Mouse (Mus musculus) forebrain, embryonic 16.5 days (tissue): ENCODE measurements around the gene Efcab5. TPM values are rescaled to one million over a fixed set of nuclear protein-coding genes. Genes with fewer than 3 reads are reported as not detected.

ENCODE experiments used
- ATAC-seq: fragments of 200-750 bp; cut with Nextera tagmentation; 2 replicates; pipeline ENCODE4 v1.8.0; 2017; ENCODE audit warnings: mild to moderate bottlenecking, moderate library complexity
- H3K27ac ChIP-seq: fragments of 300-500 bp; sonication (generic); 2 replicates; pipeline ENCODE4 v1.5.1; 2014; ENCODE audit warnings: low read length, control low read depth
- H3K27me3 ChIP-seq: fragments of 300-500 bp; sonication (generic); replicated peaks from 2 replicates; pipeline ENCODE4 v1.6.1; 2014; ENCODE audit warnings: low read length; ENCODE audit not compliant: control insufficient read depth, insufficient read depth
- H3K36me3 ChIP-seq: fragments of 300-500 bp; sonication (generic); 2 replicates; pipeline ENCODE4 v1.6.1; 2014; ENCODE audit not compliant: control insufficient read depth, insufficient read depth
- H3K4me1 ChIP-seq: fragments of 300-500 bp; sonication (generic); replicated peaks from 2 replicates; pipeline ENCODE4 v1.6.1; 2014; ENCODE audit warnings: low read length; ENCODE audit not compliant: control insufficient read depth, insufficient read depth
- H3K4me2 ChIP-seq: fragments of 300-500 bp; sonication (generic); 2 replicates; pipeline ENCODE4 v1.6.1; 2014; ENCODE audit warnings: mild to moderate bottlenecking, low read length, control low read depth
- H3K4me3 ChIP-seq: fragments of 300-500 bp; sonication (generic); replicated peaks from 2 replicates; pipeline ENCODE4 v1.5.1; 2014; ENCODE audit warnings: mild to moderate bottlenecking, low read length, control low read depth
- H3K9ac ChIP-seq: fragments of 300-500 bp; sonication (generic); replicated peaks from 2 replicates; pipeline ENCODE4 v1.6.1; 2014; ENCODE audit warnings: low read depth, low read length, control low read depth
- H3K9me3 ChIP-seq: fragments of 300-500 bp; sonication (generic); 2 replicates; pipeline ENCODE4 v1.6.1; 2016; ENCODE audit warnings: low read length; ENCODE audit not compliant: control insufficient read depth
- WGBS: fragments of 180-500 bp; shearing (Covaris S2); extraction: QIAGEN DNeasy Blood & Tissue Kit; methylation state at CpG from one replicate; pipeline ENCODE4 v1.1.7; 2014; 5-methylcytosine and 5-hydroxymethylcytosine counted together
- polyA plus RNA-seq: library from polyadenylated mRNA; unstranded; fragments of >200 nt; fragmentation: Nextera tagmentation; extraction: Ambion mirVana; gene quantifications from 2 replicates; pipeline ENCODE4 v1.2.1, GENCODE M21; 2015

The Efcab5 gene
- polyA plus RNA-seq, result 1.1 and 1.2 TPM in 2 replicates

DNA sequence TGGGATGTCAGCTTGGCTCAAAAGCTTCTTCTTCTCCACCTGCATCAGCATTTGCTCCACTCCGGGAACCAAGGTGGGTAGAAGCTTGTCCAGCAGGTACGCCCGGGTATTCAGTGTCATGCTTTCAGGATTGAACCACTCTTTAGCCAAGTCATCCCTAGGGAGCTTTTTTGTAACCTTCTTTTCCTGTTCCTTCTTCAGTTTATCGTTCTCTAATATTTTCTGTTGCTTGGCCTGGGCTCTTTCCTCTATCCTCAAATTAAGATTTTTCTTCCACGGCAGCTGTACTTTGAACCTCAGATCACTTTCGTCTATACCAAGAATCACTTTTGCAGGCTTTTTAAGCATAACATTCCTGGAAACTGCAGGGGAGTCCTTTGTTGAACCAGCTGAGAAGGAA is at the start of gene Efcab5:
Gene Efcab5, minus strand, starts transcription at position 101 of the 400 bp plus-strand sequence.
- H3K36me3 ChIP-seq, result no peaks in the 10 kb centered on the region
- H3K4me3 ChIP-seq, result no peak within 1 kb of the TSS
- peaks cover 6% of the 10 kb centered on the region for H3K4me1 ChIP-seq
- H3K27ac ChIP-seq, result no peak within 1 kb of the TSS
- H3K4me2 ChIP-seq, result no peak within 1 kb of the TSS
- no peak for ATAC-seq
- H3K9ac ChIP-seq, result no peak within 1 kb of the TSS
- WGBS, result 86% methylated on average over 6 of the region's 6 CpGs
- no peaks in the 10 kb centered on the region for H3K27me3 ChIP-seq
- no peaks in the 10 kb centered on the region for H3K9me3 ChIP-seq

DNA sequence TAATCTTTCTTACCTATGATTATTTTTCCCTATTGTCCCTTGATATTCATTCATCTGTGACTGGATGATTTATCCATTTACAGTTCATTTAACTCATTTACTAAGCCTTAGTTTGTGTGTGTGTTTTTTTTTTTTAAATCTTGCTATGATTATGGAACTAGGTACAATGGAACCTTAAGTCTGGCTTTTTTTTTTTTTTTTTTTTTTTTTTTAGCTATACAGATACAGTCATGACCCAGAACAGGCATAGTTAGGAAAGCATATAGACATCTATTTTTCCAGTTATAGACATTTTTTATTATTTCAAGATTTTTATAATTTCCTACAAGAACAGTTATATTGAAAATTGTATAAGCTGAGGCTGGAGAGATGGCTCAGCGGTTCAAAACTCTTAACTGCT is 46.5 kb upstream of the Efcab5 start:
- Histone ChIP-seq H3K9me3 (no peaks in the 10 kb centered on the region), H3K4me2 (no peak overlapping the region), H3K9ac (no peak overlapping the region), H3K4me3 (no peak overlapping the region), H3K27ac (no peak overlapping the region), H3K27me3 (no peaks in the 10 kb centered on the region), H3K36me3 (no peaks in the 10 kb centered on the region), H3K4me1 (no peaks in the 10 kb centered on the region)
- WGBS, result 95% methylated on average over 1 of the region's 1 CpGs
- no peak for ATAC-seq

DNA sequence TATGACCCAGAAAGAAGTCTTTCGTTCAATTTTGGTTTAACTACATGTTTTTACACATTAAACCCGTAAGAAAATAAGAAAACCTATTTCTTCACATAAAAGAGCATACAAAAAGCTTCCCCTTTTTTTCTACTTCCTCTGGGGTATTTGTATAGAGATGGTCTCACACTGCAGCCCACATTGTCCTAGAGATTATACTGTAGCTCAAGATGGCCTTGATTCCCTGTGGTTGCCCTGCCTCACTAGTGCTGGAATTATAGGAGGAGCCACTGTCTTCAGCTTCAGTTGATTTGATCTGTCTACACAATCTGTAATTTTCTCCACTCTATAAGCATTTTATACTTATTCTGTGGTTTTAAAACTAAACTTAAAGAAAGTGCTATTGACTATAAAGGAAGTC is 42.7 kb upstream of the Efcab5 start:
- H3K4me1 ChIP-seq, result no peaks in the 10 kb centered on the region
- 94% methylated on average over 2 of the region's 2 CpGs for WGBS
- no peaks in the 10 kb centered on the region for H3K36me3 ChIP-seq
- H3K4me3 ChIP-seq, result no peak overlapping the region
- H3K9ac ChIP-seq, result no peak overlapping the region
- H3K27ac ChIP-seq, result no peak overlapping the region
- no peak overlapping the region for H3K4me2 ChIP-seq
- H3K27me3 ChIP-seq, result no peaks in the 10 kb centered on the region
- no peak for ATAC-seq
- no peaks in the 10 kb centered on the region for H3K9me3 ChIP-seq

DNA sequence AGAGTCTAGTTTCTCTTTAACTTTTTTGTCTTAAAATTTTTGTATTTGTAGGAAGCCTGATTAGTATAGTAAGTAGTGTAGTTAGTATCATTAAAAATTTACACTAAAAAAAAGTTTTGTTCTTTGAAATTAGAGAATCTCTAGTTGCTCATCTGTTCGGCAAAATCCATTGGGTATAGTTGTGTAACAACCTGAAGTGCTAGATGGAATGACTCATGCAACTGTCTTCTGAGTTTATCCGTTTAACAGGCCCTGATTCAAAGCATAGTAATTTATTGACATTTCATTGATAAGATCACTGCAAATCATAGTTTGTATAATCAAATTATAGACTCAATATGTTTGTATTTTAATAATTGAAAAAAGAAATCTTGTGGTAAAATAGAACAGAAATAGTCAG is 42.0 kb upstream of the Efcab5 start:
- no peak overlapping the region for H3K4me3 ChIP-seq
- WGBS, result 90% methylated on average over 2 of the region's 2 CpGs
- no peak for ATAC-seq
- no peak overlapping the region for H3K4me2 ChIP-seq
- no peaks in the 10 kb centered on the region for H3K36me3 ChIP-seq
- no peaks in the 10 kb centered on the region for H3K9me3 ChIP-seq
- no peak overlapping the region for H3K27ac ChIP-seq
- no peaks in the 10 kb centered on the region for H3K4me1 ChIP-seq
- no peaks in the 10 kb centered on the region for H3K27me3 ChIP-seq
- no peak overlapping the region for H3K9ac ChIP-seq

DNA sequence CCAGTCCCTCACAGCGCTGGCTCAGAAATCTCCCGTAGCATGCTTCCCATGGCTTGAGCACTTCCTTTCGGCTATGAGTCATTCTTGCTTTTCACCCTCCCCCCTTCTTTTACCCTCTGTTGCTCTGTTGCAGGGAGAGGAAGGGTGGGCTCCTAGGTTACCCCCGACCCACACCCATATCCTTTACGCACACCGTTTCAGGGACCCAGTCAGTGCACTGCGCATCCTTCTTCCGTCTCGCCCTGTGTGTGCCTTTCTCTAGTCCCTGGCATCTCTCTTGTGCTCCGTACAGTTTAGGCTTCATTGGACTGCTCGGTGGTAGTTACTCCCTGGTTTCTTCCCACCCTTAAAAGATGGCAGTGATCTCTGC is 28.0 kb upstream of the Efcab5 start:
- Histone ChIP-seq H3K36me3 (no peaks in the 10 kb centered on the region), H3K9ac (peak overlapping the region; percentile 98), H3K4me2 (peak overlapping the region; percentile 55), H3K27ac (peak overlapping the region; percentile 100), H3K4me1 (peaks cover 10% of the 10 kb centered on the region), H3K9me3 (no peaks in the 10 kb centered on the region), H3K4me3 (peak overlapping the region; percentile 91), H3K27me3 (no peaks in the 10 kb centered on the region)
- under 1% methylated on average over 11 of the region's 11 CpGs for WGBS
- peak; percentile 70 for ATAC-seq

DNA sequence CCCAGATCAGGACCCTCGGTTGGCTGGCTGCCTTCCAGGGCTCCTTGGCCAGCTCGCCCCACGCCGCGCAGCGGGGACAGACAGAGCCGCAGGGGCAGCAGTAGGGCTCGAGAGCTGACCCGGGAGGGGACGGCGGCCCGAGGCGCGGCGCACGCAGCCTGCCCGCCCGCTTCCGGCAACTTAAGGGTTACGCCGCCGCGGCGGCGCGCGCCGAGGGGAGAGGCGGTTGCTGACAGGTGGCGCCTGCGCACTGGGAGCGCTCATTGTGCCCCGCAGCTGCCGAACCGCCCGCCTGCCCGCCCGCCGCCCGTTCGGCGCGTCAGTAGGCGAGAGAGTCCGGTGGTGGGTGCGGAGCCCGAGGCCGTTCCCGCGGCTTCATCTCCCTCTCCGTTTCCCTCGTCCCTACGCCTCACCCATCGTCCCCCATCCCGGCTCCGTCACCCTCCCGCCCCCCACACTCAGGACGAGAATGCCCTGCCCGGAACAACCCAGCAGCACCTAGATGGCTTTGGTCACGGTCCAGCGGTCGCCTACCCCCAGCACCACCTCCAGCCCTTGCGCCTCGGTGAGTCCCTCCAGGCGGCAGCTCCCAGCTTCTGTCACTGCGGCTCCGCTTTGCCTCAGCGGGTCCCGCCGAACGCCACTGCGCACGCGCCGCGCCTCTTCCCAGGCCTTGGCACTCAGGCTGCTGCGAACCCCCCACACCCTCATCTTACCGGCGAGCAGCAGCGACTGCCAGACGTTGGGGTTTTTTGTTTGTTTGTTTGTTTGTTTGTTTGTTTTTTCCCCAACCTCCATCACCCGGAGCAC is 27.4 kb upstream of the Efcab5 start, which contains the start of gene Ssh2:
Gene Ssh2, plus strand, starts transcription at position 337 of the 810 bp plus-strand sequence.
- peak; percentile 92 for ATAC-seq
- no peaks in the 10 kb centered on the region for H3K27me3 ChIP-seq
- H3K4me2 ChIP-seq, result peak within 1 kb of the TSS; percentile 68
- 0% methylated on average over 68 of the region's 82 CpGs for WGBS
- no peaks in the 10 kb centered on the region for H3K9me3 ChIP-seq
- peaks cover 10% of the 10 kb centered on the region for H3K4me1 ChIP-seq
- H3K4me3 ChIP-seq, result peak within 1 kb of the TSS; percentile 91
- peak within 1 kb of the TSS; percentile 98 for H3K9ac ChIP-seq
- H3K27ac ChIP-seq, result peak within 1 kb of the TSS; percentile 100
- no peaks in the 10 kb centered on the region for H3K36me3 ChIP-seq

DNA sequence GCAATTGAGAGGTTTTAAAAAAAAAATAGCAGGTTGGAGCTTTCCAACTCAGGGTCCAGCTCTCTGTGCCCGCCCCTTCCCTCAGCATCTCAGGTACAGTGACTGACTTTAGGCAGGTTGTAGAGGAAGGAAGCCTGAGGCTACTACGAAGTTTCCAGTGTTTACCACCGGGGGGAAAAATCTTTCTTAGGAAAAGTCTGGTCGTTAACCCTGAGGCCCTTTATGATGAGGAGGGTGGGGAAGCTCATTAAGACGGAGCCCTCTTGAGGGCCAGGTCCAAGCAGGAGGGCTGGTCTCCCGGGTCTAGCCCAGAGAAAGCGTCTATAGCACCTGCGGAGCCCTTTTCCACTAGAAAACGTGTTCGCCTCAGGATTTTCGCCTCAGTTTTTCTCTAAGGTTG is 26.7 kb upstream of the Efcab5 start:
- H3K4me1 ChIP-seq, result peaks cover 10% of the 10 kb centered on the region
- H3K9ac ChIP-seq, result peak overlapping the region; percentile 98
- whole genome bisulfite sequencing, result under 1% methylated on average over 11 of the region's 11 CpGs
- ATAC-seq, result peak; percentile 19
- no peaks in the 10 kb centered on the region for H3K36me3 ChIP-seq
- H3K27ac ChIP-seq, result peak overlapping the region; percentile 100
- peak overlapping the region; percentile 68 for H3K4me2 ChIP-seq
- H3K4me3 ChIP-seq, result peak overlapping the region; percentile 91
- no peaks in the 10 kb centered on the region for H3K9me3 ChIP-seq
- H3K27me3 ChIP-seq, result no peaks in the 10 kb centered on the region

DNA sequence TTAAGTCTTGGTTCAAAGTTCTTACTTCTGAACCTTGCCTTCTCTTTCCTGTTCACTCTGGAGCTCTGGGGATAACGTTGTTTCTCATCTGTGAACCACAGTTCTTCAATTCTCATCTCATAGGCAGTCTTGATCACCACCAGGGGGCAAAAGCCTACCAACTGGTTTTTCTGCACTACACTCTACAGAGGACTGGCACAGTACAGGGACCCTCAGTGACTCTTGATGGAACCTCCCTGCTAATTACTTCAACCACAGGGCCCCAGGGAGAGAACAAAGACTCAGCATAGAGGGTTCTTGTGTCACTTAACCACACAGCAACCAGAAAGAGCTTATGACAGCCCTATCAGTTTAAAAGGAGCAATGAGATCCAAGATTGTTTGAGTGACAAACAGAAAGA is 26.0 kb upstream of the Efcab5 start:
- peak; percentile 57 for ATAC-seq
- Histone ChIP-seq H3K27ac (no peak overlapping the region), H3K36me3 (no peaks in the 10 kb centered on the region), H3K9ac (no peak overlapping the region), H3K4me3 (no peak overlapping the region), H3K4me2 (peak overlapping the region; percentile 68), H3K27me3 (no peaks in the 10 kb centered on the region), H3K4me1 (peaks cover 10% of the 10 kb centered on the region), H3K9me3 (no peaks in the 10 kb centered on the region)
- WGBS, result 0% methylated on average over 1 of the region's 1 CpGs

DNA sequence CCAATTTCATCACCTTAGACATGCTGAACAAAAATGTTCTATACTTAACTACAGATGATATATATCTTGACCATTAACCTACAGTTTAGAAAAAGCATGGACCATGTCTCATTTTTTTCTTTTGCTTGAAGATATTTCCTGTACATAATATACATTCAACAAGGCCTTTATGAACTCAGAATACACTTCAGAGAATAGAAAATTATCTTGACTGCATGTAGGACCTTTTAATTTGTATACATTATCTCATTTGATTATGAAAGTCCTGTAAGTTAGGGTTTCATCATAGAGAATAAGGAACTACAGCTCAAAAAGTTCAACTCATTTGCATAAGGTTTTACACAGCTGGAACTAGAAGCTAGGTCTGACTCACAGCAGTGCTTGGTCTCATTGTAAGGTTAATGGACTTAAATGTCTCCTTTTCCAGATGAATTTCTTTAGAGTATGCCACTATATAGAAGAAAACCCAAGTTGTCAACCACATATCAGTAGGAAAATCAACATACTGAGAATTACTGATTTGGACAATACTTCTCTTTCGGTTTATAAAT is 25.4 kb upstream of the Efcab5 start:
- Histone ChIP-seq H3K27ac (no peak overlapping the region), H3K4me2 (no peak overlapping the region), H3K4me3 (no peak overlapping the region), H3K9ac (no peak overlapping the region), H3K36me3 (no peaks in the 10 kb centered on the region), H3K4me1 (peaks cover 10% of the 10 kb centered on the region), H3K9me3 (no peaks in the 10 kb centered on the region), H3K27me3 (no peaks in the 10 kb centered on the region)
- no peak for ATAC-seq
- 93% methylated on average over 1 of the region's 1 CpGs for WGBS
